Mouse (Mus musculus): ENCODE results near the gene Grid1.

GRCm38 (mm10) chr14:34884194-34884593 is 64.3 kb downstream of the Grid1 start:
- TF ChIP-seq POLR2A (IDR thresholded peaks at IDR 0.05; ENCODE audit: insufficient read depth, low read depth, low read length) (no peak), CTCF (IDR thresholded peaks at IDR 0.05) (no peak), EP300 (IDR thresholded peaks at IDR 0.05; ENCODE audit: insufficient read depth, low read depth, low read length) (no peak)
